Mouse (Mus musculus) layer of hippocampus, postnatal 10 days (tissue): ENCODE results near the gene Elp6. TPM values are rescaled to one million over a fixed set of nuclear protein-coding genes. Genes with fewer than 3 reads are reported as not detected.

Experiments
- DNase-seq, 2 experiments: peaks; one replicate each; pipeline ENCODE4 v3.0.0; 2021; ENCODE audit warnings: low spot score in 2 of 2
- microRNA-seq, 2 experiments: library from miRNA; unstranded; fragments of <30 nt; microRNA quantifications; one replicate each; pipeline ENCODE4 v1.2.0; 2021
- total RNA-seq, 2 experiments: library from RNA; stranded (reverse); gene quantifications; 2 replicates each; pipeline ENCODE4 v1.2.3; 2021

The Elp6 gene
- total RNA-seq, 2 experiments from 2014 or later, result 11.9 to 14.1 TPM

DNA sequence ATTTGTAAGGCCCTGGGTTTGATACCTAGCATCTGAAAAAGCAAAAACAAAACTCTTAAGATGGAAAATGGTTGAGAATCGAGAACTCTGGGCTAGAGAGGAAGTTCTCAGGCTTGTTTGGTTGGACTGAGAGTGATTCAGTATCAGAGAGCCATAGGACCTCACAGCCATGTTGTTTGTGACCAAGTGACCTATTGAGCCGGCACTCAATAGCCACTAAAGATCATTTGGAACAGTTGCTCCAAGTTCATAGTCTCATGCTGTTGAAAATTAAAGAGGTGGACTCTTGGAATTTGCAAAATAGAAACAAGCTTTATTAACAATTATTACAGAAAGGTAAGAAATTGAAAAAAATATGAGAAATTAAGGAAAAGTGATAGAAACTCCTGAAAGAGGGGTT is 46.4 kb downstream of the Elp6 start:
- no peak for DNase-seq

DNA sequence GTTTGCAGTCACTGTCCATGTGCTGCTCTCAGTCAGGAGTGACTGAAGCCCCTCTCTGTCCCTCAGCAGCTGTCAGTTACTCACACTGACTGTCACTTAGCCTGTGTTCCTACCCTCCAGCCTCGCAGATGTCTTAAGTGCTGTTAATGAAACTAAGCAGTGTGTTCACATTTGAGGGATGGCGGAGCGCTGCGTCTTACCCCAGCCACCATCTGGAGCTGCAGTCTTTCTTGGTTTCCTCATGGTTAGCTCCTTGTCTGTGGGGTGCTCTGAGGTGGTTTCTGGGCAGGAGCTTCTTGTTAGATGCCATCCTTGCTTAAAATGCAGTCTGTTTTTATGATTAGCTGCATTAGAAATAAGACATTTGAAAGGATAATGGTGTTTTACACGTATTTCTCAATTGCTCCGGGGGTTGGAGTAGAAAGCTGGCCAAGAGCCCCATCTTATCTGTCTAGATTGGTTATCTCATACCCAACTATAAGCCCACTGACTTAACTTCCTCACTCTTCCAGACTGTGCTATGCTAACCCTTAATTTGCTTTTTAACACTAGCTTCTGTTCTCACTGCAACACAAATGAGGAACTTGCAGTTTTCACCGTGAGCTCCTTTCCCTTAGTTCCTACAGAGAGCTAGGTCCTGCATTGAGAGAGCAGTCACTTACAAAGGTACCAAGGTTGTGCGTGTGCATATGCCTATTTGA is 47.1 kb downstream of the Elp6 start:
- no peak for DNase-seq

DNA sequence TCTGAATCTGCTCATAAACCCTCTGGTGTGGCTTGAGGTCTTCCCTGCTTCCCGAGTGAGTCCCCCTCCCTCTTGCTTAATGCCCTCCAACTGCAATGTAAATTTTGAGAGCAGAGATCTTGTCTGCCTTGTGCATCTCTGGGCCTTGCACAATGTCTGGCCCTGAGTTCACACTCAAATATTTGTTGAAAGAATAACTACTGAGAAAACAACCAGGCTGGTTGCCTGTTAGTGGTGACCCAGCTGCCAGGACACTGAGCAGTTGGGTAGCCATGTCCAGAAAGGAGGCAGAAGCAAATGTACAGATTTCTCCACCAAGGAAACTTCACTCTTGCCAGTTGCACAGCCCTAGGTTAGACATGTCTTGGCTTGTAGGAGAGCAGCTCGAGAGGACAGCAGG is 53.4 kb downstream of the Elp6 start:
- DNase-seq, result no peak

DNA sequence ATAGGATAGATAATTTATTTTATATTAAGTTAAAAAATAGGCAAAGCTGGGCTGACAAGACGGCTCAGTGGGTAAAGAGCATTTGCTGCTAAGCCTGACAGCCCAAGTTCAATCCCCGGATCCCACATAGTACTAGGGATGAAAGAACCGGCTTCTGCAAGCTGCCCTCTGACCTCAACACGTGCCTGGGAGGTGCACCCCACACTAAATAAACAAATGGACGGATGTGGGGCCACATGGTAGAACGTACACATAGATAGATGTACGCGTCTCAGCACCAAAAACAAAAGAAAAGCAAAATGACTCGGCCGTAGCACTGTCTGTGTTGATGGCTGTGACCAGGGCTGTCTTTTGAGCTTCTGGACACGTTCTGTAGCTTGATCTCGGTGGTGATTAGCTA is 56.3 kb downstream of the Elp6 start:
- no peak for DNase-seq

DNA sequence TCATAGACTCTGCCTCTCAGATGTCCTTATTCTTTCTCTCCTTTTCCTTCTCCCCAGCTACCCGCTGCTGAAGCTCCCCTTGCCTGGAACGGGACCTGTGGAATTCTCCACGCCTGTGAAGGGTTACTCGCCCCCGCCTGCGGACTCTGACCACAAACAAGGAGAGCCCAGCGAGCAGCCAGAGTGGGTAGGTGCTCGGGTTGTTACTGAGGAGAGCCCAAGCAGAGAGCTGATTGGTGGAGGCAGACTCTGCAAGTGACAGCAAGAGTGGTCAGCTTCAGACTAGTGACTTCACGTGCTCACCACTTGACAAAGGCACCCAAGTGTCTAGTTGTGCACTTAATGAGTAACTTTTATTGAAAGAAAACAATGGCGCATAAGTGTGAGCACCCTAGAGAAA is 57.4 kb downstream of the Elp6 start:
- no peak for DNase-seq

DNA sequence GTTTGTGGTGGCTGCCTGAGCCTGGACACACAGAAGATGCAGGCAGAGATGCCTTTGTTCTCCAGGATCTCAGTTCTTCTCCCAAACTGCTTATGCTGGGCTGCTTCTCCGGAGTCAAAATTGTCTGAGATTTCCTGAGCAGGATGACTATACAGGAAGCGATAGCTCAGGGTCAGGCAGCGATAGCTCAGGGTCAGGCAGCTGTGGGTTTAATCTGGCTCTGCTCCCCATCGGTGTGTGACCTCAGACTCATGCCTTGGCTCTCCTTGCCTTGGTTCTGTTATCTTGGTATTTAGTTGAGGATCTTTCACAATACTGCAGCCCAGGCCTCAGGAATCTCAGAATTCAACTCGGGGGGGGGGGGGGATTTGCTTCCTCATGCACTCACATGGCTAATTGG is 61.8 kb downstream of the Elp6 start:
- DNase-seq, result no peak

DNA sequence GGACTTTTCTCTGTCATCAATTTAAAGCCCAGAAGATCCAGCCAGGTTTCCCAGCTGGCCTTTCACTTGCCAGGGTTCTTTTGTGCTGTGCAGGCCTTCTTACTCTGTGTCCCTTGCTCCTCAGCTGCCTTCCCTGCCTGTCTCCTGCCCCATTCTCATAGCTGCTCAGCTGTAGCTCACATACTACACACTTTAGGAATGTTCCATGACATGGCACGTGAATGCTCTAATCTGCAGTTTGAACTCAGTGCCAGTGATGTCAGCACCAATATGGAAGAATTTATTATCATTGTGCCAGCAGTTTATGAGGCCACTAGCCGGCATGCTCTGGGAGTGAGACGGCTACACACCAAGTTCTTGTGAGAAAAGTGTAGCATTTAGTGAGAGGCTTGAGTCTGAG is 64.9 kb downstream of the Elp6 start:
- no peak for DNase-seq

Small RNA genes lying within 50 kb of the gene (microRNA-seq; reads per million reads assigned to microRNA genes)
- 88.9 to 172 reads per million in 2 experiments for gene Mir6236

Other genes with a start within 250 kb of the Elp6 start
- 10 to 100 TPM; 67.0 to 72.3 TPM for gene Smarcc1, start 187.5 kb upstream of the Elp6 start, total RNA-seq
- gene Dhx30, start 187.3 kb upstream of the Elp6 start, total RNA-seq, result 100 to 1,000 TPM; 145 to 152 TPM
- gene Cspg5, start 61.4 kb upstream of the Elp6 start, total RNA-seq, result 100 to 1,000 TPM; 410 to 459 TPM
- 100 to 1,000 TPM in 1 of 2 experiments, 10 to 100 TPM in 1; 89.2 to 104 TPM for gene Scap, start 28.1 kb downstream of the Elp6 start, total RNA-seq
- gene Ptpn23, start 103.0 kb downstream of the Elp6 start, total RNA-seq, result 10 to 100 TPM; 49.9 to 57.0 TPM
- 1 to 10 TPM in 1 of 2 experiments, not detected in 1; 5.9 TPM for gene Ngp, start 114.6 kb downstream of the Elp6 start, total RNA-seq
- 10 to 100 TPM; 29.5 to 31.4 TPM for gene Klhl18, start 171.5 kb downstream of the Elp6 start, total RNA-seq
- 1 to 10 TPM; 4.2 to 5.2 TPM for gene Kif9, start 171.8 kb downstream of the Elp6 start, total RNA-seq
- 10 to 100 TPM; 70.5 to 74.8 TPM for gene Setd2, start 227.4 kb downstream of the Elp6 start, total RNA-seq